Mouse (Mus musculus) cortical plate, adult 2 months (tissue): Measurements from ENCODE around the gene Camta1. TPM values are rescaled to one million over a fixed set of nuclear protein-coding genes. Genes with fewer than 3 reads are reported as not detected.

Experiments used
- H3K27ac ChIP-seq: fragments of 200-500 bp; 2 replicates; pipeline ENCODE4 v1.5.1; 2012; ENCODE audit warnings: low read length, control low read depth, inconsistent platforms; ENCODE audit not compliant: insufficient read depth
- H3K4me1 ChIP-seq: fragments of 200-500 bp; 2 replicates; pipeline ENCODE4 v1.6.1; 2011; ENCODE audit warnings: low read length; ENCODE audit not compliant: control insufficient read depth, insufficient read depth
- H3K4me3 ChIP-seq: fragments of 200-500 bp; 2 replicates; pipeline ENCODE4 v1.5.1; 2011; ENCODE audit warnings: mild to moderate bottlenecking, low read length, control low read depth; ENCODE audit not compliant: insufficient read depth
- CTCF ChIP-seq: fragments of 200-500 bp; IDR thresholded peaks from 2 replicates; pipeline ENCODE4 v1.5.1; 2011; ENCODE audit warnings: mild to moderate bottlenecking, control low read depth, low read length; ENCODE audit not compliant: insufficient read depth; ENCODE audit errors: extremely low read depth
- POLR2A ChIP-seq: fragments of 200-500 bp; IDR thresholded peaks from 2 replicates; pipeline ENCODE4 v1.6.1; 2011; ENCODE audit warnings: mild to moderate bottlenecking, low read length, control low read depth; ENCODE audit not compliant: insufficient read depth; ENCODE audit errors: extremely low read depth
- polyA plus RNA-seq: library from polyadenylated mRNA; depleted of rRNA; stranded (reverse); fragments of >200 nt; gene quantifications from 2 replicates; pipeline ENCODE4 v1.2.3, GENCODE M21; 2012; rRNA removed

Camta1 gene
- polyA plus RNA-seq, 1 experiment = 111 TPM

GRCm38 (mm10) chr4:150869276-150870197 lies 992.1 kb downstream of the Camta1 start:
- no peak overlapping the region; the same call in 1 of the 2 replicates for H3K27ac ChIP-seq
- TF ChIP-seq CTCF (no peak), POLR2A (no peak)
- H3K4me1 ChIP-seq = peaks cover 6% of the 10 kb centered on the region; the same call in 1 of the 2 replicates
- no peak overlapping the region for H3K4me3 ChIP-seq

GRCm38 (mm10) chr4:150868859-150869258 lies 992.8 kb downstream of the Camta1 start:
- H3K27ac ChIP-seq = no peak overlapping the region
- peaks cover 6% of the 10 kb centered on the region; the same call in 1 of the 2 replicates for H3K4me1 ChIP-seq
- H3K4me3 ChIP-seq = no peak overlapping the region
- no peak for TF ChIP-seq POLR2A
- TF ChIP-seq CTCF = no peak

- Histone ChIP-seq H3K4me1 (peaks cover 6% of the 10 kb centered on the region; the same call in 1 of the 2 replicates), H3K4me3 (no peak overlapping the region), H3K27ac (no peak overlapping the region)
- no peak for TF ChIP-seq POLR2A
- no peak for TF ChIP-seq CTCF
These were observed 993.5 kb downstream of the Camta1 start for GRCm38 (mm10) chr4:150868161-150868560.

Other genes with a start within 250 kb of the Camta1 start
- 58.5 and 64.9 TPM in 2 replicates for gene Dnajc11, start 71.8 kb upstream of the Camta1 start, polyA plus RNA-seq
- gene Thap3, start 127.1 kb upstream of the Camta1 start, polyA plus RNA-seq = 29.7 and 31.5 TPM in 2 replicates
- gene Phf13, start 134.4 kb upstream of the Camta1 start, polyA plus RNA-seq = 9.3 and 9.6 TPM in 2 replicates
- gene Klhl21, start 146.9 kb upstream of the Camta1 start, polyA plus RNA-seq = 11.8 and 12.6 TPM in 2 replicates
- gene Zbtb48, start 165.8 kb upstream of the Camta1 start, polyA plus RNA-seq = 13.7 and 19.1 TPM in 2 replicates
- 0.23 and 0.53 TPM in 2 replicates for gene Tas1r1, start 176.7 kb upstream of the Camta1 start, polyA plus RNA-seq
- 16.7 and 17.1 TPM in 2 replicates for gene Nol9, start 177.4 kb upstream of the Camta1 start, polyA plus RNA-seq
- 59.9 and 72.3 TPM in 2 replicates for gene Plekhg5, start 210.6 kb upstream of the Camta1 start, polyA plus RNA-seq